In genomic region chr9:101200627-101201026, GRCm38 (mm10) we compare ENCODE assay signal across 12 mouse cellular contexts. TPM values are rescaled to one million over a fixed set of nuclear protein-coding genes. Genes with fewer than 3 reads are reported as not detected.
DNase-seq lines count a peak whose midpoint lies in the region; ATAC-seq and TF ChIP-seq lines count a peak whose summit lies in the region.
"Had no signal": no experiment of that assay in that cellular context is flagged by ENCODE, and none has a peak within 500 bp of the region (broad histone marks: within the 10 kb centered on the region; RNA-seq: fewer than 3 reads in every experiment).

No protein-coding gene starts in this region.

- no peaks in the 10 kb centered on the region for H3K27me3 ChIP-seq in kidney, postnatal 0 days (ENCODE audit: insufficient read depth, low read length)
- no peaks in the 10 kb centered on the region for H3K27me3 ChIP-seq in embryonic facial prominence, embryonic 15.5 days
- H3K27me3 ChIP-seq in heart, embryonic 10.5 days (ENCODE audit: insufficient read depth, poor library complexity, severe bottlenecking): no peaks in the 10 kb centered on the region
- no peaks in the 10 kb centered on the region for H3K27me3 ChIP-seq in lung, postnatal 0 days (replicated peaks; ENCODE audit: insufficient read depth, low read length)
- H3K27me3 ChIP-seq: forebrain, embryonic 13.5 days; neural tube, embryonic 15.5 days had no signal

- H3K4me1 ChIP-seq in kidney, postnatal 0 days (replicated peaks; ENCODE audit: insufficient read depth, low read length): no peaks in the 10 kb centered on the region
- H3K4me1 ChIP-seq in embryonic facial prominence, embryonic 15.5 days: no peaks in the 10 kb centered on the region
- H3K4me1 ChIP-seq in heart, embryonic 10.5 days: peaks cover 17% of the 10 kb centered on the region
- peaks cover 3% of the 10 kb centered on the region; the same call in 1 of the 2 replicates for H3K4me1 ChIP-seq in lung, postnatal 0 days (ENCODE audit: insufficient read depth, low read depth, low read length)

- no peaks in the 10 kb centered on the region for H3K36me3 ChIP-seq in kidney, postnatal 0 days (ENCODE audit: insufficient read depth, low read length)
- H3K36me3 ChIP-seq in embryonic facial prominence, embryonic 15.5 days: no peaks in the 10 kb centered on the region
- no peaks in the 10 kb centered on the region; the same call in 1 of the 2 replicates for H3K36me3 ChIP-seq in heart, embryonic 10.5 days
- H3K36me3 ChIP-seq in lung, postnatal 0 days (ENCODE audit: insufficient read depth, low read length): no peaks in the 10 kb centered on the region
- H3K36me3 ChIP-seq: neural tube, embryonic 15.5 days had no signal

- no peak for TF ChIP-seq CTCF in kidney, postnatal 0 days (IDR thresholded peaks at IDR 0.05; ENCODE audit: low read depth)
- TF ChIP-seq CTCF in lung, postnatal 0 days (IDR thresholded peaks at IDR 0.05): no peak

- H3K27ac ChIP-seq in kidney, postnatal 0 days: no peak overlapping the region
- no peak overlapping the region for H3K27ac ChIP-seq in embryonic facial prominence, embryonic 15.5 days (replicated peaks)
- H3K27ac ChIP-seq in heart, embryonic 10.5 days: peak overlapping the region; percentile 74
- H3K27ac ChIP-seq in lung, postnatal 0 days (ENCODE audit: low read length): no peak overlapping the region
- H3K27ac ChIP-seq: forebrain, embryonic 13.5 days; neural tube, embryonic 15.5 days had no signal

- no peak overlapping the region for H3K4me3 ChIP-seq in kidney, postnatal 0 days (replicated peaks; ENCODE audit: low read depth, low read length)
- H3K4me3 ChIP-seq in embryonic facial prominence, embryonic 15.5 days (replicated peaks): no peak overlapping the region
- no peak overlapping the region for H3K4me3 ChIP-seq in heart, embryonic 10.5 days
- no peak overlapping the region for H3K4me3 ChIP-seq in lung, postnatal 0 days (ENCODE audit: low read depth, low read length)
- H3K4me3 ChIP-seq: forebrain, embryonic 13.5 days; neural tube, embryonic 15.5 days had no signal

- no peak for ATAC-seq in kidney, postnatal 0 days (replicated peaks; ENCODE audit: low FRiP score, low read depth)
- peak; percentile 57; the same call in 1 of the 2 replicates for ATAC-seq in embryonic facial prominence, embryonic 15.5 days (ENCODE audit: insufficient number of reproducible peaks, low FRiP score, low TSS enrichment, low read depth)
- ATAC-seq in lung, postnatal 0 days: peak; percentile 32; the same call in 1 of the 2 replicates
- ATAC-seq: activated CD4-positive, CD25-positive, alpha-beta regulatory T cell, adult 4 months; forebrain, embryonic 13.5 days had no signal

- H3K9ac ChIP-seq in kidney, postnatal 0 days (ENCODE audit: low read depth, low read length): no peak overlapping the region
- no peak overlapping the region for H3K9ac ChIP-seq in embryonic facial prominence, embryonic 15.5 days
- no peak overlapping the region for H3K9ac ChIP-seq in lung, postnatal 0 days (replicated peaks; ENCODE audit: low read depth)
- H3K9ac ChIP-seq: forebrain, embryonic 13.5 days; neural tube, embryonic 15.5 days had no signal

- no peaks in the 10 kb centered on the region for H3K9me3 ChIP-seq in kidney, postnatal 0 days (replicated peaks; ENCODE audit: low read length)
- no peaks in the 10 kb centered on the region for H3K9me3 ChIP-seq in embryonic facial prominence, embryonic 15.5 days (replicated peaks)
- H3K9me3 ChIP-seq in heart, embryonic 10.5 days: no peaks in the 10 kb centered on the region
- no peaks in the 10 kb centered on the region for H3K9me3 ChIP-seq in lung, postnatal 0 days (ENCODE audit: low read length)
- H3K9me3 ChIP-seq: forebrain, embryonic 13.5 days; neural tube, embryonic 15.5 days had no signal

- H3K4me2 ChIP-seq in kidney, postnatal 0 days (ENCODE audit: low read length): no peak overlapping the region
- H3K4me2 ChIP-seq in embryonic facial prominence, embryonic 15.5 days (replicated peaks): no peak overlapping the region
- H3K4me2 ChIP-seq in lung, postnatal 0 days (replicated peaks; ENCODE audit: low read depth, low read length): no peak overlapping the region
- H3K4me2 ChIP-seq: forebrain, embryonic 13.5 days; neural tube, embryonic 15.5 days had no signal

- no peak for TF ChIP-seq EP300 in lung, postnatal 0 days (IDR thresholded peaks at IDR 0.05)

- DNase-seq in kidney, postnatal 0 days (ENCODE audit: low spot score): peak; percentile 16
- DNase-seq in kidney, adult 9 months: no peak
- DNase-seq in heart, embryonic 10.5 days (ENCODE audit: low spot score): peak; percentile 79
- DNase-seq in lung, postnatal 0 days (ENCODE audit: low spot score): peak; percentile 24
- no peak for DNase-seq in testis, postnatal 14 days (ENCODE audit: low spot score)
- no peak for DNase-seq in adrenal gland, postnatal 10 days
- DNase-seq: embryo, embryonic 11 days; kidney, postnatal 4 days had no signal

- WGBS in kidney, postnatal 0 days: 58% methylated on average over 5 of the region's 5 CpGs
- 47% methylated on average over 5 of the region's 5 CpGs for WGBS in embryonic facial prominence, embryonic 15.5 days
- WGBS in heart, embryonic 10.5 days: 27% methylated on average over 5 of the region's 5 CpGs
- WGBS in lung, postnatal 0 days: 40% methylated on average over 5 of the region's 5 CpGs

RNA-seq across cellular contexts. Expression of gene Ppp2r3a, which starts 51.0 kb away (rescaled TPM):
- 15.3 and 16.6 TPM in 2 replicates for polyA plus RNA-seq in kidney, postnatal 0 days (2015; fragmentation: Nextera tagmentation; extraction: Ambion mirVana)
- 16.1 and 18.5 TPM in 2 replicates for polyA plus RNA-seq in embryonic facial prominence, embryonic 15.5 days (2015; fragmentation: Nextera tagmentation; extraction: Ambion mirVana)
- polyA plus RNA-seq in heart, embryonic 10.5 days (2016; fragmentation: Nextera tagmentation; extraction: Ambion mirVana): 37.5 and 64.0 TPM in 2 replicates
- 7.2 and 7.7 TPM in 2 replicates for polyA plus RNA-seq in lung, postnatal 0 days (2015; fragmentation: Nextera tagmentation; extraction: Ambion mirVana)
- 10 to 100 TPM; 25.9 to 38.0 TPM for total RNA-seq in adrenal gland, postnatal 10 days (2021)

Comparison
In these comparisons a context has a peak if more than half of its experiments do, and no peak if none do; other contexts are left out.
1. DNase-seq: peak in kidney, postnatal 0 days (single experiment), heart, embryonic 10.5 days (single experiment) and lung, postnatal 0 days (single experiment); none in kidney, adult 9 months (single experiment), testis, postnatal 14 days (single experiment) and adrenal gland, postnatal 10 days (single experiment).